Mouse (Mus musculus) brain, adult 2 months (tissue): ENCODE results near the gene Gm10961.

Experiments
- DNase-seq: peaks from one replicate; pipeline ENCODE4 v3.0.0; 2011; ENCODE audit warnings: low read depth, low spot score

Gm10961 gene

DNA sequence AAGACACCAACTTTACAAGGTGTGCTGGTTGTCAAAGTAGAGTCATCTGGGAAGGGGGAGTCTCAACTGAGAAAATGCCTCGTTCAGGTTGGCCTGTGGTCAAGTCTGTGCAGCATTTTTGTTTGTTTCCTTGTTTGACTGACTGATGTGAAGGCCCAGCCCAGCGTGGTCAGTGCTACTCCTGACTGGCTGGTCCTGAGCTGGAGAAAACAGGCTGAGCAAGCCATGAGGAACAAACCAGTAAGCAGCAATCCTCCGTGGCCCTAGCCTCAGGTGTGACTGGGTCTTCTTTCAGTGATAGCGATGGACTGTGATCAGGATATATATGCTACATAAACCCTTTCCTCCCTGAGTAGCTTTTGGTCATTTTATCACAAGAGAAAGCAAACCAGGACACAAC lies 25.8 kb downstream of the Gm10961 start:
- DNase-seq = no peak

DNA sequence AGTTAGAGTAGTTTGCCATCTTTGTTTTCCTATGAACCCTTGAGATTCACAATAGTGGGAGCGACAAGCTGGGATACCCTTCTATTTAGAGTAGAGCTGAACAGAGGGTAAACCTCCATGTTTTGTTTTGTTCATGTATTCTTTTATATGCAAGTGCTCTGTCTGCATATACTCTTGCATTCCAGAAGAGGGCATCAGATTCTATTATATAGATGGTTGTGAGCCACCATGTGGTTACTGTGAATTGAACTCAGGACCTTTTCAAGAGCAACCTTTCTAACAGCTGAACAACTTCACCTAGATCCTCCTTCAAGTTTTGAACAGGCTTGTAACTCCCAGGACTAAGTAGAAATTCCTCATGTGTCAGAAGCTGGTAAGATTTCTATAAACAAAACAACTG lies 27.9 kb downstream of the Gm10961 start:
- no peak for DNase-seq

DNA sequence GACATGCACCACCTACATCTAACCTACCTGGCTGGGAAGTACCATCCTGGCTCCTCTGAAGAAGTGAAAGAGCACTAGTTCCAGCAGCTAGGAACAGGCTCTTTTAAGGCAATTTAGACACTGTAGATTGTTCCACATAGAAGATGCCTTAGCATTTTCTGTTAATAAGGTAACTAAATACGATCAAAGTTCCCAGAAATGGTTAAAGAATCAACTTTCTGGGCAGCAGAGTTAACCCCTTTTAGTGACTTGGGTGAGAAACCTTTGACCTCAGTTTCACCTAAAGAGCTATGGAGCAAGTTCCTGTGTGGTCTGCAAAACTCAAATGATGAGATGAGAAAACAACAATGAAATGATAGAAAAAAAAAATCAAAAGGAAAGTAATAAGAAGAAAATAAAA lies 33.5 kb downstream of the Gm10961 start:
- DNase-seq = no peak

DNA sequence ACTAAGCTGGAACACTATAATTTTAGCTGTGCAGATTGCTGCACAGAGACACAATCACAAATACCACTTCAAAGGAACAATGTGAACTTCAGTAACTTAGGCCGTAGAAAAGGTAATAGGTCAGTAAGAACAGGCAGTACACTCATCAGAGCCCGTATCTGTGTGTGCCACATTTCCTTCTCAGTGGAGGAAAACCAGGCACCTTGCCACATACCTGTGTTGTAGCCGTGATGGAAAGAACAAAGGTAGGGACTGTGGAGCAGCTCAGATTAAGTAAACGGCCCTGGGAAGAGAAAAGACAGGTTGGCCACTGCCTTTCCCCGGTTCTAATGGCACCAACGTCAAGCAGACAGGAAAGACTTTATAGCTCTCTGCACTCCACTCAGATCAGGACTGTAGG lies 36.3 kb downstream of the Gm10961 start:
- no peak for DNase-seq

DNA sequence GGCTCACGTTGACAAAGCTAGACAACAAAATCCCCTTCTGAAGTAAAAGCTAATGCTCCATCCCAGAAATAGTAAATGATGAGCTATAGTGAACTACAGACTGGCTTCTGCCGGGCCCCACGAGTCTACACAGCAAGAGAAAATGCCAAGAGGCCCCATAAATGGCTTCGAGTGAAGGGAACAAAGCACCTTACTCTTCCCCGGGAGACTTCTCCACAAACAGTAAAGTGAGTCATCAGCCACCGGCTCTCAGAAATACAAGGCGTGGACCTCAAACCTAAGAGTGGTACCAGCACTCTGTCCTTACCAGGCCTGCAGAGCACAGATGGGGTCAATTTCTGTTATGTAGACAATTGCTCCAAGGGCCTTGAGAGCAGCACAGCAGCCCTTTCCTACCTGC lies 37.7 kb downstream of the Gm10961 start:
- DNase-seq = peak; percentile 31

DNA sequence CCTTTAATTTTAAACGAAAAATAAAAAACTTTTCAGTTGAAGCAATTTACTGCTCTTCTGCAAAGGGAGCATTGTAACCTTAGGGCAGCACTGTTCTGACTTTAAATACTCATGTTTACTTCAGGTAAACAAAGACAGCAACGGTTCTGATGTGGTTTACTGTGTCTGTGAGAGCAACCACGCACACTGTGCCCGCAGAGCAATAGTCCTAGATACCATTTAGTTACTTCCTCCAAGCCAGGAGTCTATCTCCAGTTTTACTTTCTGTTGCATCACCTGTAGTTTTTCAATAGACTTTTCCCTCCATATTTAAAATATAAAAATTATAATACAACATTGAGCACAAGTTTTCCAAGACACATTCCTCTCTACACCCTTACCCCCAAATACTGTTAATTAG lies 39.4 kb downstream of the Gm10961 start:
- no peak for DNase-seq

DNA sequence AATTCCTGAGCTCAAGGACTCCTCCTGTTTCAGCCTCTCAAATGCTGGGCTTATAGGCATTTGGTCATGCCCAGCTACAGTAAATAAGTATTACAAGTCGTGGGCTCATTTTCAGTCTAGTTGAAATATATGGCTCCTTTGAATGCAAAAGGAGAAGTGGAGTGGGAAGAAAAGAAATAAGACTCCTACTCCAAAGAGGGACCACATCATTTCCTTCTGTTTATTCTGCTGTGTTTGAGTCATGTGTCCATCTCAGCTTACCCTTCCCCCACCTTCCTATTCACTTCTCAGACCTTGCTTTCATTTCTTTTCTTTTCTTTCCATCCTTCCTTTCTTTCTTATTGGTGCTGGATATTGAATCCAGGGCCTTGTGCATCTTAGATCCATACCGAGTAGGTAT lies 40.4 kb downstream of the Gm10961 start:
- no peak for DNase-seq

DNA sequence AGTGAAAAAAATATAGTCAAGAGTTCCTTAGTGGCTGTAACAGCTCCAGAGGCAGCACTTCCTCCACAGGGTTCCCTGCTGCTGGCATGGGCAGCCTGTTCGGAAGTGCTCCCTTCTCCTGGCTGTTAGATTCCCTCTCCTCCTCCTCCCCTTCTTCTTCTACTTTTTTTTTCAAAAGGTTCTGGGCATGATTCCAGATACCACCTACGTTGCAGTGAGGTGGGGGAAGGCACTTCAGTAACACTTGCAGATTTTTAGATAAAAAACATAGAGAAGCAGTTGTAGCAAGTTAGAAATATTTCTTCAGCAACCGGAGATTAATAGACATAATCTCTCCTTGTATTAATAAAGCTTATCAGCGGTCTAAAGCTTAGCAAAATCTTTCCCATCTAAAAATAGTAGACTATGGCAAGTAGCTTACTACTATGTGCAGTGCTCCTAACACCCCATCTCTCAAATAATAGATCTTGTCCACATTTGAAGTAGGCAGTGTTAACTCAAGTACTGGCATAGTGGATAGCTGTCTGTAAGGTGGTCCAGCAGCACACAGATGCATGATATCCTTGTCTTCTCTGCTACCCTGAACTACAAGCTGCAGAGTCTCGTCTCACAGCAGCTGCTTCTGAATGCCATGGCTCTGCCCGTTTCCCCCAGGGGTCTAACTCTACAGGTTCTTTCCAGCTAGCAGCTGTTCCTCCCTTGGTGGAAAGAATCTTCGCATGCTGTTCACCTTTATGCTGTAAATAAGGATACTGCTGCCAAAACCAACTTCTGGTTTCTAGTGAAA lies 49.9 kb downstream of the Gm10961 start:
- peak; percentile 93 for DNase-seq
